Mouse (Mus musculus): Measurements from ENCODE around the gene Papolb. TPM values are rescaled to one million over a fixed set of nuclear protein-coding genes. Genes with fewer than 3 reads are reported as not detected.

The Papolb gene
- polyA plus RNA-seq, 1 experiment from 2014 or later: not detected

DNA sequence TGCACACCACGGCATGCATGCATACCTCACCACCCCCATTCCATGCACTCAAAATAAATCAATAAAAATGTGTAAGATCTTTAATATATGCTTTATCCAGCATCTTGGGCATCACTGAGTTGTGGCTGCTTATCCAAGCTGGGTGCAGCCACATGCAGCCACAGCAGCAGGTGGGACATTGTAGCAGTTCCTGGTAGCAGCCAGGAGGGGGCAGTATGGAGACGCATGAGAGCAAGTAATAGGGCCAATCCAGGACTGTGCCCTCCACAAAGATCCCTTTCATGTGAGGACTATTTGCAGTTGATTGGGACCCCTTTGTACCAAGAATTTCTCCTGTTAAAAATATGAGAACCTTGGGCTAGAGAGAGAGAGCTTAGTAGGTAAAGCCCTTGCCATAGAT, 47.4 kb downstream of the Papolb start:
- Histone ChIP-seq H3K4me2 (ENCODE audit: low read depth, low read length) (no peak overlapping the region), H3K27me3 (ENCODE audit: control insufficient read depth, insufficient read depth, low read length) (no peaks in the 10 kb centered on the region), H3K4me1 (ENCODE audit: control insufficient read depth, insufficient read depth, low read length) (no peaks in the 10 kb centered on the region; the same call in 1 of the 2 replicates), H3K9me3 (replicated peaks; ENCODE audit: control insufficient read depth, low read length) (no peaks in the 10 kb centered on the region), H3K27ac (ENCODE audit: low read length) (no peak overlapping the region), H3K36me3 (ENCODE audit: control insufficient read depth, insufficient read depth, low read length) (no peaks in the 10 kb centered on the region), H3K4me3 (replicated peaks; ENCODE audit: low read length) (no peak overlapping the region), H3K9ac (ENCODE audit: low read length) (no peak overlapping the region)
- ATAC-seq (ENCODE audit: insufficient read depth, low FRiP score): no peak
- 65% methylated on average over 2 of the region's 2 CpGs for WGBS

DNA sequence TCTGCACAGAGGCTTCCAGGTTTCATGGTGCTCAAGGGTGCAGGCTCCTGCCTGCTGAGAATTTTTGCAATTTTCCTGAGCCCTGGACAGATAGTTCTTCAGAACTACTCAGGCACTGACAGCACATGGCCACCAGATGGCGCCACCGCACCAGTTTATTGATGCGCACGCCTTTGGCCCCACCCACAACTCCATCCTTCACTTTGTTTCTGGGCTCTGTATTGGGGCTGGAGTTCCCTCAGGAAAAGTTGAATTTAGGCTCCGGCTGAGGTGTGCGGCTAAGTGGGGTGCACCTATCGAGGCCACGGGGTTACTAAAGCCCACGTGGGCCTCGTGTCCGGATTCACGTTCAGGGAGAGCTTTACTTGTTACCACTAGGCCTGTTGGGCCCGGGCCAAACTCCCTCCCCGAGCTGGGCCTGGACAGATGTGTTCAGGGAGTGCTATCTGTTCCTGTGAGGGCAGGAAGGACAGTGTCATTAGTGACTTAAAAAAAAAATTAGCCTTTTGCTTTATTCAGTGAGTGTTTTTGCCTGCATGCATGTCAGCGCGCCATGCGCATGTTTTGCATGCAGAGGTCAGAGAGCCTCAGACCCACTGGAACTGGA, 50.9 kb downstream of the Papolb start:
- Histone ChIP-seq H3K4me3 (replicated peaks; ENCODE audit: low read length) (0 out of 2 replicates have a peak overlapping the region, but pooled peaks have one; percentile 19), H3K27me3 (ENCODE audit: control insufficient read depth, insufficient read depth, low read length) (no peaks in the 10 kb centered on the region), H3K4me2 (ENCODE audit: low read depth, low read length) (peak overlapping the region; percentile 43), H3K4me1 (ENCODE audit: control insufficient read depth, insufficient read depth, low read length) (no peaks in the 10 kb centered on the region; the same call in 1 of the 2 replicates), H3K36me3 (ENCODE audit: control insufficient read depth, insufficient read depth, low read length) (0 out of 2 replicates have a peak, but pooled peaks cover 4% of the 10 kb centered on the region), H3K9ac (ENCODE audit: low read length) (0 out of 2 replicates have a peak overlapping the region, but pooled peaks have one; percentile 54), H3K27ac (ENCODE audit: low read length) (no peak overlapping the region), H3K9me3 (replicated peaks; ENCODE audit: control insufficient read depth, low read length) (no peaks in the 10 kb centered on the region)
- 26% methylated on average over 17 of the region's 17 CpGs for WGBS
- peak; percentile 59; the same call in 1 of the 2 replicates for ATAC-seq (ENCODE audit: insufficient read depth, low FRiP score)

DNA sequence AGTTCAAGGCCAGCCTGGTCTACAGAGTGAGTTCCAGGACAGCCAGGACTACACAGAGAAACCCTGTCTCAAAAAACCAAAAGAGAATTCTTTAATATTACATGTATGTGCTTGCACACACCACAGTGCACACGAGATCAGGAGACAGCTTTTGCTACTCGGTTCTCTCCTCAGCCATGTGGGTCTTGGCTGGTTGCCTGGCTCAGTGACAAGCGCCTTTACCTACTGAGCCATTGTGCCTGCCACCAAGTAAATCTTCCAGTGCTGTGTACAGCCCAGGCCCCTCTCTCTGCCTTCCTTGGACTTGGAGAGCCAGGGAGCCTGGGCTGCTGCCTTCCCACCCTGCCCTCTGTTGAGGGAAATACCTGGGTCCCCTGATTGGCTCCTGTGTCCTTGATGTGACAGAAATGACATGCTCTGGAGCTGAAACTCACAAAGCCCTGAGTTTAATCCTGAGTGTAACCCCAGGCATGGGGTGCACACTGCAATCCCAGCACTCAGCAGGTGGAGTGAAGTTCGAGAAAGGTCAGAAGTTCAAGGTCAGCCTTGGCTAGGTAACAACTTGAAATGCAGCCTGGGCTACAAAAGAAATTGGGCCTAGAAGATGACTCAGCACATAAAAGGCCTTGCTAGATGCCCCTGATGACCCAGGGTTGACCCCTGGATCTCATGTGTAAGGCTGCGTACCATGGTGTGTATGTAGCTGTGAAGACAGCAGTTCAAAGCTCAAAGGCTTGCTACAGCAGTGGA, 51.8 kb downstream of the Papolb start:
- WGBS: 85% methylated on average over 5 of the region's 5 CpGs
- Histone ChIP-seq H3K36me3 (ENCODE audit: control insufficient read depth, insufficient read depth, low read length) (0 out of 2 replicates have a peak, but pooled peaks cover 4% of the 10 kb centered on the region), H3K9ac (ENCODE audit: low read length) (no peak overlapping the region), H3K9me3 (replicated peaks; ENCODE audit: control insufficient read depth, low read length) (no peaks in the 10 kb centered on the region), H3K4me3 (replicated peaks; ENCODE audit: low read length) (no peak overlapping the region), H3K4me1 (ENCODE audit: control insufficient read depth, insufficient read depth, low read length) (no peaks in the 10 kb centered on the region; the same call in 1 of the 2 replicates), H3K27ac (ENCODE audit: low read length) (no peak overlapping the region), H3K4me2 (ENCODE audit: low read depth, low read length) (no peak overlapping the region), H3K27me3 (ENCODE audit: control insufficient read depth, insufficient read depth, low read length) (no peaks in the 10 kb centered on the region)
- no peak for ATAC-seq (ENCODE audit: insufficient read depth, low FRiP score)

DNA sequence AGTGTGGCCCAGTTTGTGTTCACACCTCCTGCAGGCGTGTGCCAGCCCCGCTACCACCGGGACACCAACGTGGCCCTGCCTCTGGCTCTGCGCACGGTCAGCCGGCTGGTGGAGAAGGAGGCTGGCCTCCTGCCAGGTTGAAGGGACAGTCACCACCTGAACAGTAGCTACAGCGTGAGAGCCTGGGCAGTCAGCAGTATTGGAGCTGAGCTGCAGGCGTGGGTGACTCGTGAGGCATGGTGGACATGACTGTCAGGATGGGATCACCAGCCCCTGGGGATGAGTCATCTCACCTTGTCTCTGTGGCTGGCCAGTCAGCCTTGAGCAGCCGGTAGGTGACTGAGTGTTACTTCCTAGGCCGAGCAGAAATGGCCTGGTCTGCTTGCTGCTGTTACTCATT, 52.5 kb downstream of the Papolb start:
- Histone ChIP-seq H3K36me3 (ENCODE audit: control insufficient read depth, insufficient read depth, low read length) (0 out of 2 replicates have a peak, but pooled peaks cover 4% of the 10 kb centered on the region), H3K4me3 (replicated peaks; ENCODE audit: low read length) (no peak overlapping the region), H3K4me2 (ENCODE audit: low read depth, low read length) (no peak overlapping the region), H3K27me3 (ENCODE audit: control insufficient read depth, insufficient read depth, low read length) (no peaks in the 10 kb centered on the region), H3K9ac (ENCODE audit: low read length) (no peak overlapping the region), H3K9me3 (replicated peaks; ENCODE audit: control insufficient read depth, low read length) (no peaks in the 10 kb centered on the region), H3K27ac (ENCODE audit: low read length) (no peak overlapping the region), H3K4me1 (ENCODE audit: control insufficient read depth, insufficient read depth, low read length) (no peaks in the 10 kb centered on the region; the same call in 1 of the 2 replicates)
- 85% methylated on average over 12 of the region's 12 CpGs for WGBS
- ATAC-seq (ENCODE audit: insufficient read depth, low FRiP score): no peak

Other genes starting within 250 kb of the Papolb start
- gene Foxk1, start 128.6 kb downstream of the Papolb start, polyA plus RNA-seq (2015; fragmentation: Nextera tagmentation; extraction: Ambion mirVana): 3.5 and 3.7 TPM in 2 replicates
- gene Ap5z1, start 66.1 kb downstream of the Papolb start, polyA plus RNA-seq (2015; fragmentation: Nextera tagmentation; extraction: Ambion mirVana): 9.5 and 10.4 TPM in 2 replicates
- 1.8 and 2.4 TPM in 2 replicates for gene Radil, start 21.0 kb upstream of the Papolb start, polyA plus RNA-seq (2015; fragmentation: Nextera tagmentation; extraction: Ambion mirVana)
- 3.3 and 3.6 TPM in 2 replicates for gene Mmd2, start 78.7 kb upstream of the Papolb start, polyA plus RNA-seq (2015; fragmentation: Nextera tagmentation; extraction: Ambion mirVana)
- 34.0 and 38.9 TPM in 2 replicates for gene Wipi2, start 97.6 kb upstream of the Papolb start, polyA plus RNA-seq (2015; fragmentation: Nextera tagmentation; extraction: Ambion mirVana)
- gene Slc29a4, start 162.4 kb upstream of the Papolb start, polyA plus RNA-seq (2015; fragmentation: Nextera tagmentation; extraction: Ambion mirVana): 4.8 and 5.2 TPM in 2 replicates